Mouse (Mus musculus) gastrocnemius, adult 2 months (tissue): ENCODE measurements at regions not wholly inside any gene's neighbourhood (a gene's known extent, or its start where the extent isn't known, plus 50 kb on each side); places are given as distances from the start of the nearest gene placed in this dataset.

Experiments
- DNase-seq: peaks from one replicate; pipeline ENCODE4 v3.0.0; 2022
- H3K27ac ChIP-seq: fragments of 200-600 bp; 2 replicates; pipeline ENCODE4 v1.8.1; 2022; ENCODE audit warnings: mild to moderate bottlenecking
- H3K4me3 ChIP-seq: fragments of 200-600 bp; 2 replicates; pipeline ENCODE4 v1.8.1; 2022; ENCODE audit warnings: mild to moderate bottlenecking, moderate library complexity
- CTCF ChIP-seq: fragments of 200-600 bp; IDR thresholded peaks from 2 replicates; pipeline ENCODE4 v1.8.1; 2022; ENCODE audit warnings: antibody characterized with exemption, mild to moderate bottlenecking, moderate library complexity
- intact Hi-C: fragments of 180-260 bp; cut with DNase I; formaldehyde crosslinking; loops from one replicate; pipeline ENCODE4 v1.15.1; 2025

DNA sequence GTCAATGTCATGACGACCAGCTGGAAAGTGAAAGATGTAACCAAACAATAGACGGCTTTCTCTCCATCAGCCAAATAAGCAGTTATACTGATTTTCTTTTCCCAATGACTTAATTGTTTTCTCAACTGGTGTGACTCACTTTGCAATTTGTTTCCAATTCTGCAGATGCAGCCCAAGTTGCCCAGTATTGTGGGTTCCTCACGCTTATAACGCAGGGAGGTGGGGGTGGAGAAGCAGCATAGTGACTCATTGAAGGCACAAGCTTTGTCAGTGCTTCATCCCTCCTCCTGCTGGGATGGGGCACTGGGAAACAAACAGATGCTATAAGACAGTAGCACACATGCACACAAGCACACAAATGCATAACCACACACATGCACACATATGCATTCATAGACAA is 97.1 kb downstream of the Gm4791 start:
- no peak for DNase-seq
- no peak overlapping the region for H3K27ac ChIP-seq
- no peak overlapping the region for H3K4me3 ChIP-seq
- TF ChIP-seq CTCF = no peak
- intact Hi-C loops = no loop called here

DNA sequence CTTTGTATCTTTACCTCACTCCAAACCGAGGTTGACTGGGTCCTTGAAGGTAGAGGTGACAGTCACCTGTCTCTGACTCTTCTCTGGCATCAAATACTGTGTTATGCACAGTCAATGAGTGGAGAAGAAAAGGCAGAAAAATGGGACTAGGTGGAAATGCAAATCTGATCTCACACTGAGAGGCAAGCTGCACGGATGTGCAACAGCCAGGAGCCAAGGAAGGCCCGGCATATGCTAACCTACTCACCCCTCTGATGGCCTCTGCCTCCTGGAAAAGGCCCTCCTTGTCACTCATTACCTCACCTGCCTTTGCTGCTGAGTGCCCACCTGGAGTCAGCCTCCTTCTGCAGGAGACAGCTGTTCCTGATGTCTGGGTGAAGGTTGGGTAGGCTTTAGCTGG is 104.8 kb downstream of the Gm4791 start:
- intact Hi-C loops = no loop called here
- DNase-seq = no peak

GRCm38 (mm10) chr9:47103966-47104365 is 105.4 kb downstream of the Gm4791 start:
- H3K4me3 ChIP-seq = no peak overlapping the region
- DNase-seq = no peak
- no peak for TF ChIP-seq CTCF
- H3K27ac ChIP-seq = no peak overlapping the region
- intact Hi-C loops = no loop called here

More for the DNA sequence above, 104.8 kb downstream of the Gm4791 start:
- H3K27ac ChIP-seq = no peak overlapping the region
- no peak overlapping the region for H3K4me3 ChIP-seq
- TF ChIP-seq CTCF = no peak

- DNase-seq = no peak
- Histone ChIP-seq H3K27ac (no peak overlapping the region), H3K4me3 (no peak overlapping the region)
- intact Hi-C loops = no loop called here
- no peak for TF ChIP-seq CTCF
Observed at GRCm38 (mm10) chr9:47108096-47108495, 109.6 kb downstream of the Gm4791 start.

- no peak for DNase-seq
- TF ChIP-seq CTCF = no peak
- intact Hi-C loops = no loop called here
- Histone ChIP-seq H3K27ac (no peak overlapping the region), H3K4me3 (no peak overlapping the region)
Observed at GRCm38 (mm10) chr9:47119253-47119652, 120.7 kb downstream of the Gm4791 start.

DNA sequence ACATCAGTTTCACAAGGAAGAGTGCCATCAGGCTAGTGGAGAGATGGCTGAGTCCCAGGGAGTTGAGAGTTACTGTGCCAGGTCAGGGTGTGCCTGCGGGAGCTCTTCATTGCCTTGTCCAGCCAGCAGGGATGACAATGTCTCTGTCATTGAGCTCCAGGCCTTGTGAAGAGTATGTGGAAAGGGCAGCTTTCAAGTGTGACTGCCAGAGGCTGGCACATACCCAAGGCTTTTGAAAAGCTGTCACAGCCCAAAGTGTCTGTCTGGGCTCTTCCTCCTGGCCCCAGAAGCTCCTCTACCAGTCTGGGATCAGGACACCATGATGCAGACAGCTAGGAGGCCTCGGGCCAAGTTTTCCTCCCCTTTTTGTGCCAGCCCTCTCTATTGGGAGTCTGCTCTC is 124.6 kb downstream of the Gm4791 start:
- no peak for DNase-seq
- Histone ChIP-seq H3K27ac (no peak overlapping the region), H3K4me3 (no peak overlapping the region)
- intact Hi-C loops = loop anchor here (10.0 kb wide), 1 partner anchor 582 kb away; no protein-coding TSS in a partner anchor
- no peak for TF ChIP-seq CTCF

- no peak for TF ChIP-seq CTCF
- intact Hi-C loops = loop anchor here (10.0 kb wide), 1 partner anchor 579 kb away; no protein-coding TSS in a partner anchor
- no peak for DNase-seq
- Histone ChIP-seq H3K27ac (no peak overlapping the region), H3K4me3 (no peak overlapping the region)
Observed at GRCm38 (mm10) chr9:47125517-47125916, 127.0 kb downstream of the Gm4791 start.

DNA sequence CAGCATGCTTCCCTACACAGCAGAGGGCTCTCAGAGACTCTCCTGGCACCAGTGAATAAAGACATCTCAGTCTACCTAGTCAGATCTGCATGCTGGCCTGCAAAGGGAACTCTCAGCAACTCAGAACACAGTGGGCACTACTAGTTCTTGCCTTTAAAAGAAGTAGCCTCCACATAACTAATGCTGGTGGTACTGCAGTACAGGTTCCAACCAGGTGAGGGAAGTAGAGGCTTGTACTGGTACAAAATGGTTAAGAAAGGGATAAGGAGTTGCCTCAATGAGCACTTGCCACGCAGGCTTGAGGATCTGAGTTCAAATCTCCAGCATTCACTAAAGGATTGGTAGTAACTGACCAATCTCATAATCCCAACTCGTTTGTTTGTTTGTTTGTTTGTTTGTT is 127.7 kb downstream of the Gm4791 start:
- no peak overlapping the region for H3K4me3 ChIP-seq
- no peak for DNase-seq
- no peak overlapping the region for H3K27ac ChIP-seq
- peak; percentile 41 for TF ChIP-seq CTCF
- intact Hi-C loops = loop anchor here (10.0 kb wide), 1 partner anchor 579 kb away; no protein-coding TSS in a partner anchor

- intact Hi-C loops = loop anchor here (10.0 kb wide), 1 partner anchor 577 kb away; no protein-coding TSS in a partner anchor
- TF ChIP-seq CTCF = no peak
- H3K4me3 ChIP-seq = no peak overlapping the region
- no peak for DNase-seq
- H3K27ac ChIP-seq = no peak overlapping the region
Observed at GRCm38 (mm10) chr9:47127756-47128424, 129.3 kb downstream of the Gm4791 start.

DNA sequence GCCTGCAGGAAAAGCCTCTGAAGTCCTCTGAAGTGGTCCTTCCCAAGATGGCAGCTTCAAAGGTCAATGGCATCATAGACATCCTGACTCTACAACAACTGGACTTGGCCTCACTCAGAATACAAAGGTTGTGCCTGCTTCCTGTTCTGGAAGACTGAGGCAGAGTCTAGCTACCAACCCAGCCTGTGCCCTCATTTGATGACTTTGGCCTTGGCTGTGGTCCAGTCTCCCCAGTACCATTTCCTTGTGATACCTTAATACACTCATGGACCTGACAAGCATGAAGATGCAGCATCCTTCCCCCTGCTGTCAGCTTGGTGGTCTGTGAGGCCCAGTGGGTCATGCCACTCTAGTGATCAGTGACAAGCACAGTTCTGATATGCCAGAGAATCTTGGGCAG is 130.6 kb downstream of the Gm4791 start:
- intact Hi-C loops = loop anchor here (10.0 kb wide), 1 partner anchor 576 kb away; no protein-coding TSS in a partner anchor
- no peak for DNase-seq
- Histone ChIP-seq H3K27ac (no peak overlapping the region), H3K4me3 (no peak overlapping the region)
- TF ChIP-seq CTCF = no peak

DNA sequence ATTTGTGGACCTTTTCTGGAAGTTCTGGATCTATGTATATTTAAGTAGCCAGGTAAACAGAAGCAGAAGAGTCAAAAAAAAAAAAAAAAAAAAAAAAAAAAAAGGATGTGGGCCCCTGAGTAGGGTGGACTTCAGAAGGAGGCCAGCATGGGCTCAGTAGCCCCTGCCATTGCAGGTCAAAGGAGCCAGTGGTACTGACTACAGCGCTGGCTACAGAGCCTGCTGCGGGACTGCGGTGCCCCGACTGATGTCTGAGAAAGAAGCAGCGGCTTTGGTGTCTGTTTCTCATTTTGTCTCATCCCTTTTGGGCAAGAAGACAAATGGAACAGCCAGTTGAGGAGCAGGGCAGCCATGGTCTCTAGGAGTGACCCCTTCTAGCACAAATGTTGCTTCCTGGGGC is 134.9 kb downstream of the Gm4791 start:
- intact Hi-C loops = no loop called here
- no peak for DNase-seq
- no peak for TF ChIP-seq CTCF
- H3K4me3 ChIP-seq = no peak overlapping the region
- no peak overlapping the region for H3K27ac ChIP-seq

- H3K4me3 ChIP-seq = no peak overlapping the region
- no peak overlapping the region for H3K27ac ChIP-seq
- intact Hi-C loops = no loop called here
- TF ChIP-seq CTCF = no peak
- DNase-seq = no peak
Observed at GRCm38 (mm10) chr9:47133873-47134272, 135.3 kb downstream of the Gm4791 start.

DNA sequence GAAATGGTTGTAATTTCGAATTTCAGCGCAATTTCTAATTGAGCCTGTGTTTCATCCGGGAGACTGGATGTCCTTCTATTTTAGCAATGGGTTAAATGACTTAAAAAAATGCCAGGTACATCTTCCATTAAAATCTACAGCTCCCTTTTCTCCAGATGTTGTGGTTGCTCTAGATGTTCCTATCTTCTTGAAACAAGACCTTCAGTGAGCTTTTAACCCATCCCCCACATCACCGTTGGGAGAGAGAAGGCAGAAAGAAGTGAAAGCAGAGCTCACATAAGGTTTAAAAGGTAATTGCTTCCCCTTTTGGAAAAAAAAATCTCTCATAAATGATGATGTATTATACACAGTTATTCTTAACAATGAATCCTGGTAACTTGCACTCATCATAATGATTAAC is 135.9 kb downstream of the Gm4791 start:
- Histone ChIP-seq H3K27ac (no peak overlapping the region), H3K4me3 (no peak overlapping the region)
- no peak for DNase-seq
- no peak for TF ChIP-seq CTCF
- intact Hi-C loops = no loop called here

DNA sequence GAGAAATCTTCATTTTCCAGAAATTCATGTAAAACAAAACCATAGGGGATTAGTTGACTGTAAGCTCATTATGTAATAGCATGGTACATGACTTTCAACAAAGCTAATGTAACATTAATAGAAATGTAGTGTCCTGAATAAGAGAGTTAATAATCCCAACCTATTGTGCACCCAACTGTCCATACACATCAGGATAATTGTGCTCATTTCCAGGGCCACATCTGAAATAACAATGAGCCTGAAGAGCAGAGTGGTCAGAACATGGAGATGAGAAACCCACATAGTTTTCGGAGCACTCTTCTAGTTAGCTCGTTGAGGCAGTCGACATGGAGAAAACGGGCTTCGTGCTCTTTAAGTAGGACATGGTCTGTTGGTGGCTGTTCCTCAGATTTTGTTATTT is 138.1 kb downstream of the Gm4791 start:
- no peak for DNase-seq
- TF ChIP-seq CTCF = no peak
- no peak overlapping the region for H3K4me3 ChIP-seq
- H3K27ac ChIP-seq = no peak overlapping the region
- intact Hi-C loops = no loop called here
